Mouse (Mus musculus) ovary, postnatal 14 days (tissue): Measurements from ENCODE around the gene Cdh22.

Experiments
- DNase-seq: peaks from one replicate; pipeline ENCODE4 v3.0.0; 2022; ENCODE audit warnings: low spot score

The Cdh22 gene

DNA sequence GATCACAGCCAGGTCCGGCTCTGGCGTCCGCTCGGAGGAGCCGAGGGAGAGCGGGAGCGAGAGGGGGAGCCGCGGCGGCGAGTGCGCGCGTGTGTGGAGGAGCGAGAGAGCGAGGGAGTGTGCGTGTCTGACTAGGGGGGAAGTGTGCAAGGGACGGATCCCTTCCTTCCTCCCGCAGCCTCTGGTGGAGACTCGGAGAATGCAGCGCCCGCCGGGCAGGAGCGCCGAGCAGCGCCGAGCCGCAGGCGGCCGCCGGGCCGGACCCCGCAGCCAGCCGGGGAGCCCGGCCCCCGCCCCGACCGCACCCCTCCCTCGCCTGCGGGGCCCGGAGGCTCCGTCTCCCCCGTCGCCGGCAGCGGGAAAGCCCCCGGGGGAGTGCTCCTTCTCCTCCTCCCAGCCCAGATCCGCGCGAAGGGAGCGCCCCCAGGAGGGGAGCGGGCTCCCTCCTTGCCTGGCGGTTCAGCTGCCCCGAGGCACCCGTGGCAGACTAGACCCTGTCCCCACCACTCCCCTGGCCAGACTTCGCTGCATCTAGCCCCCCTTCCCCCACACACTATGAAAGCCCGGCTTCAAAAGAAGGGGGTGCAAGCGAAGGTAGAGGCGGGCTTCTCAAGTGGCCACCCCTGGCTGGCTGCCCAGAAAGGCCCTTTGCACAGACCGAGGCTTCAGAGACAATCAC lies at the start of gene Cdh22:
Gene Cdh22, minus strand, starts transcription at position 241 of the 679 bp plus-strand sequence.
- peak; percentile 55 for DNase-seq

DNA sequence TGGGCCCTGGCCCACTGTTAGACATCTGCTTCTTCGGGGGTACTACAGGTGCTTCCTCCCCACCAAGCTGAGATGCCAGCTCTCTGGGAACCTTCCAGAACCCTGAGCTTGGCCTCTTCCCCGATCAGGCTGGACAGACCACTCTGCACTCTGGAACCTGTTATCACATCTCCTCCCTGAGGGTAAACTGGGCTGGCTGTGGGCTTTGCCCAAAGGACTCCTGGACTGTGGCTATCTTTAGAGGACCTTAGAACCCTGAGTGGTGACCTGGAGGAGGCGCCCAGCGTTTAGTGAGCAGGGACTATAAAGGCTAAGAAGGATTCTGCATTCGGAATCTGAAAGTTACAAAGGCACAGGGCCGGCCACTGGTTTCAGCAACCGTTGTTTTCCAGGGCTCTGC lies 49.7 kb upstream of the Cdh22 start:
- no peak for DNase-seq

DNA sequence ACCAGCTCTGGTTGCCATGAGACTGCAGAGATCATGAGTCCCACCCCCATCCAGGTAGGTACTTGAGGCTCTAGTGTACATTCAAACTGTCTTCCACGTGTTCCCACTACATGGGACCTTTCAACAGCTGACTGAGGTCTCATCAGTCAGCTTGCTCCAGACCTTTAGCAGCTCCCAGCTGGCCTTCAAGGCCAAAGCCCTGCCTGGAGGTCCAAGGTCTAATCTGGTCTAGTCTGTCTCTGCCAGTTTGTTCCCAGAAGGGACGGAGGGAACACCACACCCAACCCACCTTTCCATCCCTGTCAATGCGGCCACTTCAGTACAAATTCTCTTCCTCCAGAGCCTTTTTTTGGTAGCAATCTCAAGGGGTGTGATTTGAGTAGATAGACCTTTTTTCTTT lies 49.0 kb upstream of the Cdh22 start:
- no peak for DNase-seq

DNA sequence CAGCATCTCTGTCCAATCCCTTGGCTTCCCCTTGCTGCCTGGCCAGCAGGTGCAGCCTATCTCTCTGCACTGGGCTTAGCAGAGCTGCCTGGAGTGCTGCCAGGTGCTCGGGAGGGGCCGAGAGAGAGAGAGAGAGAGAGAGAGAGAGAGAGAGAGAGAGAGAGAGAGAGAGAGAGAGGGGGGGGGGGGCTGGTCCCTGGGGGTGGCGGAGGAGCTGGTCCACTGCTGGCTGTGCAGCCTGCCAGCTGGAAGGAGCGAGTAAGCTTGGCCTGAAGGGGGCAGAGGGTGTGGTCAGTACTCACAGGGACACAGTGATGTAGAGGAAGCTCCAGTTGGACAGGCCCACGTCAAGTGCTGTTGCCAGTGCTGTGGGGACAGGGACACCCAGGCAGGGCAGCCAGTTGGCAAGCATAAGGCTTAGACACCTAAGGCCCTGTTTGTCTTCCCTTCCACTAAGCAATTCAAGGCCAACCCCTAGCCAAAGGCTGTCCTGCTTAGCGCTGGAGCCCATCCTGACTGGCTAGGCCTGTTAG lies 47.2 kb upstream of the Cdh22 start:
- no peak for DNase-seq

DNA sequence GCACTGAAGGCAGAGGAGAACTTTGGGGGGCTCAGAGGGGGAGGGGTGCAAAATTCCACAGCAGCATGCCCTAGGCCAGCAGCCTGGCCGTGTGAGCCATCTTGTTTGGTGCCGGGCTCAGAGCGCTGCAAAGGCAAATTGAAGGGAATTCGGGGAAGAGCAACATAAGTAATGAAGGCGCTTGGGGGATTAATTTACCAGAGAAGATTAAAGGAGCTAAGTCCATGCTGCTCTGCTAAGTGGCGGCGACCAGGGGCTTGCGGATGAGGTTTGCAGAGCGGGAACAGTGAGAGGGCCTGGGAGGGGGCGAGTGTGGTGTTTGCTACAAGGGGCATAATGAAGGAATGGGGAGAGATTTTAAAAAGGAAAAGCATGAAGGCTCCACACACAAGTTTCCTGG lies 44.7 kb upstream of the Cdh22 start:
- no peak for DNase-seq

DNA sequence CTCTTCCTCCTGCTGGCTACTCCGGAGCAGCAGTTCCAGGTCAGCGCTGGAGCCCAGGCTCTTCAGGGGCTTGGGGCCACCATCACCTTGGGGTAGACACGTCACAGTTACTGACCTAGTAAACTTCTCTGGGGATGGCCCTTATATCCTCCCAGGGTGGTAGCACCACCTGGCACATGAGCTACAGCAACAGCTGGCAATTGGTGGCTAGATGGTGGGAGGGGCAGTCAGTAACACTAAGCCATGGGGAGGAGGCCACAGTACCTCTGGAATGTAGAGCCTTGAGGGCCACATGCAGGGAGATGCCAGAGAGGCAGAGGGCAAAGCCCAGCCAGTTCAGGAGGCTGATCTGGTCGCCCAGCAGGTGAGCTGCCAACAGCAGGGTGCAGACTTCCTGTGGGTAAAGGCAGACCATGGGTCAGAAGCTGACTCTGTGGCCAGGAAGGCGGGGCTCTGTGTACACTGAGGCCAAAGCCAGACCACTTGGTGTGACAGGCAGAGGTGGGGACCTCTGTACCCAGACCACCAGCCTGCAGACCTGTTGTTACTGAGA lies 42.6 kb upstream of the Cdh22 start:
- DNase-seq: no peak

DNA sequence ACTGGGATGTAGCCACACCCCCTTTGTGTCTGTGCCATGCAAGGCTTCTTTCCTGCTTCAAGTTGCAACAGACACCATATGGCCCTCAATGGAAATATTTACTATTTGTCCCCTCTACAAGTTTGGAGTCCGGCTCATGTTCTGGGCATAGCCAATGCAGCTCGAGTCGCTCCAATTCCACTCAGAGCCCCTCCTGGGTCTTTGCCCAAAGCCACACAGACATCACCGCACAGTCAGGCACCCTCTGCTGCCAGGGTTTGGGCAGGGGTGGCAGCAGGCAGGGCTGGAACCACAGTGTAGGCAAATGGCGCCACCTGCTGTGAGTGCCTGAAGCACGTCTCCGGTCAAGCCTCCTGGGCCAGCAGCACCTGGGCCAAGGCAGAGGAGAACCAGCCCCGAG lies 41.2 kb upstream of the Cdh22 start:
- DNase-seq: peak; percentile 55

DNA sequence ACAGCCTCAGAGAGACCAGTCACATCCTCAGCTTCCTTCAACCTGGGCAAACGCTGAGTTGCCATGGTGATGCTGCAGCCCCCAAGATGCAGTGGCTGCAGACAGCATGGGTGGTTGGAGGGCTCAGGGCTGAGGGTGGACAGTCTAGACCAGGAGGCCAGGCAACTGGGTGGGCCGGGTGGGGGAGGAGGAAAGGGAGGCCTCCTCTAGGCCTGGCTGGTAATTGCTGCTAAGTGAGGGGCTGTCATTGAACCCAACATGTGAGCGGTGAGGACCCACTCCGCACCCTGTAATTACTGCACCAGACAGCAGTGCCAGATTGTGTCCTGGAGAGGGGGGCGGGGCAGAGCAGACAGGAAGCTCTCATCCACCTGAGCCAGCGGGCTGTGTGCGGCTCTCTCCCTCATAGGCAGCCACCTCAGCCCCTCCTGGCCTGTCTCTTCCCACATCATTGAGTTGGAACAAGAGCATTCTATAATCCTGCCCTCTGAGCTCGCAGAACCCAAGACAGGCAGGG lies 40.5 kb upstream of the Cdh22 start:
- DNase-seq: no peak

DNA sequence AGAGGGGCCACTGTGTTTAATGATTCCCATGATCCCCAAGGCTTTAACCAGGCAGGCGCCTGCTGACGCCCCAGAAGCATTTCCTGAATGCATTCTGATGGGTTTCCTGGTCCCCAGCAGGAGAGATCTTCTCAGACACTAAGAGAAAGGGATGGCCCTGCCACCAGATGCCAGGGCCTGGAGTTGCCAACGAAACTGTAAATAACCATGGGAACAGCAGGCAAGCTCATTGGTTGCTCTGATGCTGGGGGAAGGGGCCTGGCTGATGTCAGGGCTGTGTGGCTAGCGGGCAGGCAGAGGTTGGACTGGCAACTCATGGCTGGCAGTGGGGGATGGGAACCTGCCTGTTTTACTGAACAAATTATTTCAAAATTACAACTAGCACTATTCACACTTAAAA lies 38.9 kb upstream of the Cdh22 start:
- DNase-seq: no peak

DNA sequence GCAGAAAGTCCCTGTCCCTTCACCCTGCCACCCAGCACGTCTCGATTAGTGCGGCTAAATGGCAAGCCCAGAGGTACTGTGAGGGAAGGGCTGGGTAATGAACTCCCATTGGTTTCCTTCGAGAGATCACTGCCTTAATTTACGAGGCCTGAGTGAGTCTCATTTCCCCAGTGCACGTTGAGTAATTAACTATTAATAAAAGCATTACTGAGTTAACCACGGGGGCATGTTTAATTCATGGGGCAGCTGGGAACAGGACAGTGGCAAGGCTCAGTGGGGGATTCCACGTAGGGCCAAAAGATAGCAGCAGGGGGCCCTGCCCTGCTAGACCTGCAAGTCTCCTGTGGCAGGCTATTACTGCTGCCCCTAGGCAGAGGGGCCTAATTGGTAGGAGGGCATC lies 36.7 kb upstream of the Cdh22 start:
- DNase-seq: no peak

DNA sequence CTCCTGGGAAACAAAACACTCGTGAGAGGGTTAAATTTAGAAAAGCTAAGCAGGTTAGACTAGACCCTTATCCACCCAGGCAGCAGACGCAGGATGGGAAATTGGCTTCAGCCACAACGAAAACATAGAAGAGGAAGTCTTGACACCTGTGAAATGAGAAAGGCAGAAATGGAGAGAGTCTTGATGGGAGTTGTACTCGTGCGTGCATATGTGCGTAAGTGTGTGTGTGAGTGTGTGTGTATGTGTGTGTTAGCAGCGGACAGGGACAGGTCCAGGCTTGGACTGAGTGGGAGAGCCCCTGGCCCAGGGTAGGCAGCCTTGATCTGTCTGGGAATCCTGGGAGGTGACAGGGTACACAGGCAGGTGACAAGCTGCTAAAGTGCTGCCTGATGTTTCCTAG lies 36.2 kb upstream of the Cdh22 start:
- DNase-seq: no peak

DNA sequence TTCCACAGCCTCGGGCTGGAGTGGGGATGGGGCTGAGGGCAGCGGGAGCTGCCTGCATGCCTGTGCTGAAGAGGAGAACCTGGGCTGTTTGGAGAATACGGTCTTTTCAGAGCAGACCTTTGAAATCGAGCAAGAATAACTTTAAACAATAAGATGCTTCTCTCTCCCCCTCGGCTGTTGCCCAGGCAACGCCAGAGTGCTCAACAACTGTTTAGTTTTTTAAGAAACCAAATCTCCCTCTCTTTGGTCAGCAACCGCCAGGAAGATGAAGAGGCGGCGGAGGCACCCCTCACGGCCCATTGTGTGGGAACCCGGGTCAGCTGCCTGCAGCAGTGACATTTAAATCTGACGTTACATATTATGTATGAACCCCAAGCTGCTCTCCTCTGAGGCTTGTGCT lies 32.1 kb upstream of the Cdh22 start:
- no peak for DNase-seq

DNA sequence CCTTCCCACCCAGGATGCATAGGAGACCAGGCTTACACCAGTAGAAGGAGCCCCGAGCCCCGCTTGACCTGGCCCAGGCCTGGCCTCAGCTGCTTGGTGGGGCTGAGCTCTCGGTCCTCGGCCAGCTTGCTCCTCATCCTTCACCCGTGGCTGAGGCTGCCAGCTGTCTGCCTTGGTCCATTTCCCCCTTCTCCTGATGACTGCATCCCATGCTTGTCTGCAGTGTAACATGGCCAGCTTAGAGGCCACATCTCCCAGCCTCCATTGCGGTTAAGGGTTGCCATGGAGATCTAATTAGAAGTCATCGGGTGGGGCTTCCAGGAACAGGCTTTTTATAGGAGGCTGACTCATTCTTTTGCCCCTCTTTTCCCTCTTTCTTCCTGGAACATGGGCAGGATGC lies 29.2 kb upstream of the Cdh22 start:
- DNase-seq: no peak

DNA sequence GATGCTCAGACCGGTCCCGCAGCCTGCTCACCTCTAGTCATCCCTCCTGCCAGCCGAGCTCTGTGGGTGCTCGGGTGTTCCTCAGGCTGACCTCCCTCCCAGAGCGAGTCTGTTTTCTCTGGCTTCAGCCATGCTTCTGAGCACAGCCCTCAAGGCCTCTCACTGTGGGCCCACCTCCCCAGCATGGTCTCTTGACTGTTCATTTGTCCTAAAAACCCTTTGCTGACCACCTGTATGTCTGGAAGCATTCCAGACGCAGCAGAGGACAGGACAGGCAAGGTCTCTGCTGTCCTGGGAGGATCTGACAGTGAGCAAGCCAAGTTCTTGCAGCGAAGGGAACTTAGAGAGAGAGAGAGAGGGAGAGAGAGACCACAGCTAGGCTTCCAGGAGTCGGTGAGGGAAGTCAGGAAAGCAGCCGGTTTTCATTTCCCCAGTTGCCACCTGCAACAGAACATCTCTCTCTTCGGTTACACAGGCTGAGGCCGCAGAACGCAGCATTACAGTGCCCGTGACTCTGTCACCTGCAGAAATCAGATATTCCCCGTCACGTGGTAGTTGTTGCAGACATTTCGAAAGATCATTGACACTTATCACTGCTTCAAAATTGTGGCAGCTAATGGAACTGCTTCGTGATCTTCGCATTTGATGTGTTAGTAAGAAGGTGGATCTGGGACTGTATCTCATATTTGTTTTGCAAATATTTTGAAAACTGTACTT lies 27.8 kb upstream of the Cdh22 start:
- DNase-seq: no peak

DNA sequence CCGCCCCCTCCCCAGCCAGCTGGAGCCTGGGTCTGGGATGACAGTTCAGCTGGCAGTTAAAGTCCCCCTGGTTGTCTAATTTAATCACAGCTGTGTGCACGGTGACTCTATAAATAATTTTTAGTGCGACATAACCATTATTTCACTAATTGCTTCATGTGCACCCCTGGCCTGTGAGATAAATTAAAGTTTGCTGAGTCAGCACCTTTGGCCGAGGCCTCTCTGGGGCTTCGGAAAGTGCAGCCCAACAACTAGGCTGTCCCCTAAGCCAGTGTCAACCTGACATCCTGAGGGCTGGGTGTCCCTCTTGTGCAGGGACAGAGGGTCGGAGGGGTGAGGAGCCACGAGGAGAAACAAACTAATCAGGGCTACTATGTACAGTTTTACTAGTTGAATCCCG lies 25.2 kb upstream of the Cdh22 start:
- DNase-seq: no peak

DNA sequence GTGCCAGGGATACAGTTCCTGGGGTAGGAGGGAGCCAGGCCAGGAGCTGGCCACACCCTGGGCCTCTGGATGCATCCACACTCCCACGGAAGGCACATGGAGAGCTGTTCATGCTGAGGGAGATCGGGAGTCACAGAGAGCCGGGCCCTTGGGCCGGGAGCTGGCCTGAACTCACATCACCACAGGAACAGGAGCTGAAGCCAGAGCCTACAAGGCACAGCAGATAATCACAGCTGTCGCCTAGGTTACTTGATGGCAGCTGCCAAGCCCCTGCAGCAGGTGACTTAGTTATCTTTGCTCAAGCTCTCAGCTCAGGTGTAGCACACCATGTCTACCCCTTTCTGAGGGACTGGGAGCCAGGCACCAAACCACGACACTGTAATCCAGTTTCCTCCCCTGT lies 23.7 kb upstream of the Cdh22 start:
- DNase-seq: no peak

DNA sequence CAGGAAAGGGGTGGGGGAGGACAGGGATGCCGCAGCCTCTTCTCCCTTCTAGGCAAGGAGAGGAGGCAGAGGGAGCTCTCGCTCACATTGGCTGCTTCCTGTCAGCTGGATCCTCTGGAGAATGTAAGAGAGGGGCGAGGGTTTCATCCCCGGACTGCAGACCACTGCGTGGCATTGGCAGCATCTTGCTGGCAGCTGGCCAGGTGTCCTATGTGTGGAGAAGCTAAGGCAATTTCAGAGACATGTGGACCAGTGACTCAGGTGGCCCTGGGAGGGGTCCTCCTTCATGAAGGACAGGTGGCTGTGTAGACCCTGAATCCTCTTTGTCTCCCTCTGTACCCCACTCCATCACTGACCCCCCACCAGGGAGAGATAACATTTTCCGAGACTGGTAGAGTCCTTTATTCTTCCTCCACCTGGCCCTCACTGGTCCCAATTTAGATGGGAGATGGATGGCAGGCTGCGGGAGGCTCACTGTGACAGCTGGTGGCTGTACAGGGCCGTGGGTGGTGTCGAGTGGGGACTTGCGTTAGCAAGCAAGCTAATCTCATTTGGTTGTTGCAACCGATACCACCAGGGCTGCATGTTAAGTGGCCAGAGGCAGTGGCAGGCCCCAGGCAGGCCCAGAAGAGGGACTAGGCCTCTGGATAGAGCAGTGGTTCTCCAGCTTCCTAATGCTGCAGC lies 22.6 kb upstream of the Cdh22 start:
- no peak for DNase-seq

DNA sequence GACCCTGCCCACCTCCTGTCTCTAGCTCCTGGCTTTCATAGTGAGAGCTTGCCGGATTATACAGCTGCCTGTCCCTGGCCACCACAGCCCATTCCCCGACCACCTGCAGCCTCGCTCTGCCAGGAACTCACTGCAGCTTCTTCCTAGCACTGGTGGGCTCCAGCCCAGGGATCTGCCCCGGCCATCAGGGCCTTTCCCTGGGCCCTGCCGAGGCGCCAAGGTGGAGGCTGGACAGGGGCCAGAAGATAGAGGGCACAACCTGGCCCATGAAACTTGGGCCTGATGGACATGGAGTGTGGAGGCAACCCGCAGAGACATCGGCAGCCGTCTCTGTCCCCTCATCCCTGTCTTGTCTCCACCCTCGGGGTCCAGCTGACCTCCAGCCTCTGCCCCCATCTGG lies 21.6 kb upstream of the Cdh22 start:
- DNase-seq: no peak

DNA sequence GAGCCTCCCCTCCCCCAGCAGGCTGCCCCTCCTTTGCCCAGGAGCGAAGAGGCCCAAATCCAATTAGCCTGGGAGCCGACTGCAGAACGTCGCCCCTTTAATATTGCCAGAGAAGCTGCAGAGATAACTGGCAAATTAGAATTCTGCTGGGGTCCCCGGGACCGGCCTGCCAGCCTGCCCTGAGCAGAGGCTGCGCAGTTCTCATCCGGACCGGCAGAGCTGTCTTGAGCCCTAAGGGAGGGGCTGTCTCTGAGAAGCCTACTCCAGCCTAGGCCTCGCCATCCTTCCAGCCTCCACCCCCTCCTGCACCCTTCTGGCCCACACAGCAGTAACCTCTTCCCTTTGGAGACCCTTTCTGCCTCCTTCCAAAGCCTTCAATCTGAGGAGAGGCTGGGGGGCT lies 19.2 kb upstream of the Cdh22 start:
- no peak for DNase-seq

DNA sequence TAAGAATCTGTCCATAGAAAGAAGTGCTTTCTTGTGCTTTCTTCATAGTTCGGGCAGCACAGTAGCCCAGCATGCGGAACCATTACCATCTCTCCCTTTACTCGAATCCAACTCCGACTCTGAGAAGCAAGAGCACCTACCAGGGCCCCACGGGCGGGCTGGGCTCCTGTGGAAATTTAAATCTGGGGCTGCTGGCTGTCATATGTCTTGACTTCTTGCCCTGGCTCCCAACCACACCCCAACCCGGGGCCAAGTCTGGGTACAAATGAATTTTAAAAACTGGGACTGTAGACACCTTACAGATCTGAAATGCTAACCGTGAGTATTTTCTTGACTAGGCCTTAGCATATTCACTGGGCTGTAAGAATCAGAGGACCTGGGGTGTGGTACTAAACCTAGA lies 18.6 kb upstream of the Cdh22 start:
- no peak for DNase-seq

DNA sequence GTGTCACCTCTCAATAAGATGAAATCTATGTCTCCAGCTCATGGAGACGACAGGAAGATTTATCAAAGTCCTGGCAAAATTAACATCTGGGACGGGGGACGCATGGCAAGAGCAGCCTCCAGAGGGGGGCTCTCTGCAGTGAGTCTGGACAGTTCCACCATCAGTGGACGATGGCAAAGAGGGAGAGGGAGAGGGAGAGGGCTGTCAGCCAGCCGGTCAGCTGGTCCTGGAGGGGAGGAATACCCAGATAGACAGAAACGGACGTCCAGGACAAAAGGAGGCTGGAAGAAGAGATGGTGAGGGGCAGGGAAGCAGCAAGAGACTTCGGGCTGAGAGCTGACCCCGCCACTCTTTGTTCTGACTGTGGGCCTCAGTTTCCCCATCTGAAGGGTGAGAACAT lies 18.1 kb upstream of the Cdh22 start:
- no peak for DNase-seq

DNA sequence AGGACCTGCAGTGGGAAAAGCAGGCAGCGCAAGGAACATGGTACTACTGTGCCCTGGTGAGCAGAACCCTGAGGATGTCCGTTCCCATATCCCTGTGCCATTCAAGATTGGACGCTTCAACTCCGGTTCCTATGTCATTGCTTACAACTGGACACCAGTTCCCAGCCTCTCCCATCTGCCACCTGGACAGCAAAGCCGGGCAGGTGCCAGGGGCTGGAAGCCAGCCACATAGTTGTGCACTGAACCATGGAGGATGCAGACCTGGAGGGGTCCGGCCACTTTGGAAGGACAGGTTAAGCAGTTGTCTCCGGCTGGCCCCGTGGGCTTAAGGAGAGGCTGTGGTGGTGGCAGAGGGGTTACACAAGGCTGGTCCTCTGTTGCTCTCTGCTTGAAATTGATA lies 17.7 kb upstream of the Cdh22 start:
- DNase-seq: no peak

DNA sequence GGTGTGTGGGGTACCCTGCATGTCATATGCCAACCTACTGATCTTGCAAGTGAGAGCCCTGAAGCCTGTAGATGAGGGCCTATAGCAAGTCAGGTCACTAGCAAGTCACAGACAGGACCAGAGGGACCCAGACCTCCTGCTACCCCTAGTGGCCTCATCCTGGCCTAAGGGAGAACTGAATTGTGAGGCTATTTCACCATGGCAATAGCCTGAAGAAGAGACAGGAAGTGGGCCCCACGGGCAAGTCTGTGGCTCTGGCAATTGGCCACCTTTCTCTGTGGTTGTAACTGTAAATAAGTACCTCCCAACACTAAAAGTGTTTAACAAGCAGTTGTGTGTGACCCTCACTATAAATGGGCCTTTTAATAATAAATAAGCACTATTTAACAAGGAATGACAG lies 16.2 kb upstream of the Cdh22 start:
- no peak for DNase-seq
